Mouse (Mus musculus) ES-E14 (cell line): ENCODE data around the gene Pla2g2c. TPM values are rescaled to one million over a fixed set of nuclear protein-coding genes. Genes with fewer than 3 reads are reported as not detected.

Source experiments
- DNase-seq: peaks from one replicate; pipeline ENCODE4 v3.0.0-alpha.2; 2013; ENCODE audit warnings: low read depth, low spot score
- H3K27ac ChIP-seq: 2 replicates; pipeline ENCODE4 v1.5.1; 2012; ENCODE audit warnings: low read depth, mild to moderate bottlenecking, low read length, moderate library complexity, mixed read lengths; ENCODE audit not compliant: poor library complexity, insufficient read depth, severe bottlenecking
- H3K36me3 ChIP-seq: 2 replicates; pipeline ENCODE4 v1.6.1; 2012; ENCODE audit warnings: mild to moderate bottlenecking, low read length, moderate library complexity, mixed read lengths; ENCODE audit not compliant: control insufficient read depth, poor library complexity, insufficient read depth, severe bottlenecking
- H3K4me1 ChIP-seq, 2 experiments: fragments of 150-350 bp in 1 of 2; sonication (generic) in 1 of 2; 2 replicates each; pipeline ENCODE4 v1.6.1; 2012; ENCODE audit warnings: low read length in 2 of 2, mild to moderate bottlenecking in 1 of 2, mixed read lengths in 1 of 2; ENCODE audit not compliant: control insufficient read depth in 2 of 2, insufficient read depth in 2 of 2, poor library complexity in 1 of 2
- H3K4me3 ChIP-seq, 2 experiments: fragments of 150-350 bp in 1 of 2; sonication (generic) in 1 of 2; 2 replicates each; pipeline ENCODE4 v1.5.1; 2012; ENCODE audit warnings: low read length in 2 of 2, low read depth in 1 of 2, mild to moderate bottlenecking in 1 of 2, mixed read lengths in 1 of 2; ENCODE audit not compliant: insufficient read depth in 1 of 2, poor library complexity in 1 of 2, severe bottlenecking in 1 of 2
- H3K9ac ChIP-seq: 2 replicates; pipeline ENCODE4 v1.6.1; 2012; ENCODE audit warnings: low read depth, mild to moderate bottlenecking, low read length, mixed read lengths; ENCODE audit not compliant: poor library complexity, insufficient read depth, severe bottlenecking
- H3K9me3 ChIP-seq: fragments of 150-350 bp; sonication (generic); 2 replicates; pipeline ENCODE4 v1.6.1; 2012; ENCODE audit warnings: low read depth, mild to moderate bottlenecking, low read length; ENCODE audit not compliant: control insufficient read depth, insufficient read depth
- CHD2 ChIP-seq: IDR thresholded peaks from 2 replicates; pipeline ENCODE4 v1.6.1; 2014; ENCODE audit warnings: mild to moderate bottlenecking, low read depth, low read length, inconsistent platforms
- HCFC1 ChIP-seq: IDR thresholded peaks from 2 replicates; pipeline ENCODE4 v1.6.1; 2012; ENCODE audit warnings: low read length, inconsistent platforms, borderline replicate concordance; ENCODE audit not compliant: insufficient read depth
- MAFK ChIP-seq: IDR thresholded peaks from 2 replicates; pipeline ENCODE4 v1.6.1; 2014; ENCODE audit warnings: mild to moderate bottlenecking, low read depth, low read length, inconsistent platforms; ENCODE audit not compliant: insufficient read depth
- ZC3H11A ChIP-seq: IDR thresholded peaks from 2 replicates; pipeline ENCODE4 v1.6.1; 2012; ENCODE audit warnings: low read depth, mild to moderate bottlenecking, inconsistent platforms, low read length, borderline replicate concordance
- ZNF384 ChIP-seq: IDR thresholded peaks from 2 replicates; pipeline ENCODE4 v1.6.1; 2012; ENCODE audit warnings: low read depth, low read length, inconsistent platforms
- in situ Hi-C, 2 experiments: fragments of 600-800 bp; cut with MboI; formaldehyde crosslinking; loops; one replicate each; pipeline ENCODE4 v1.15.1; 2025; ENCODE audit warnings: low sequenced_read_pairs in 2 of 2, inconsistent platforms in 1 of 2; ENCODE audit not compliant: unreplicated experiment in 2 of 2
- total RNA-seq: library from RNA; depleted of rRNA; stranded (reverse); fragments of 300-350 nt; gene quantifications from 2 replicates; pipeline ENCODE4 v1.2.3, GENCODE M21; 2012

The Pla2g2c gene
- total RNA-seq, 1 experiment: 0.54 TPM

DNA sequence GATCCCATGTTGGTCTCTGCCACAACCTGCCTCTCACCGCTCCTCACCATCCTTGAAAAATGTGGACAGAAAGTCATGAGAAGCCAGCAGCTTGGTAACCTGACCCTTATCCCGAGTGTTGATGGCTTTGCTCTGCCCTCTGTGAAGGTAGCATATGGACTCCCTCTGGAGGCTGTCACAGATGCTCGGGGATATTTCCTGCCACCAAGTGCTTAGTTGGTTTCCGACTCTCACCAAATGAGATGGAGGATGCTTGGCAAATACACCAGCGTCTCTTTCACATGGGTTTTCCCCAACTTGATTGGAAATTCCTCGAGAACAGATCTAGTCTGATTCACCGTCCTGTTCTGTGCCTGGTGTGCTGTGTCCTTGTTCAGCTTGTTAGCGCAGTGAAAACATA is 12.0 kb upstream of the Pla2g2c start:
- Histone ChIP-seq H3K36me3 (no peaks in the 10 kb centered on the region), H3K4me3 (no peak overlapping the region), H3K4me1 (peaks cover 3 to 18% of the 10 kb centered on the region in 2 experiments; a peak in 1 of 4 replicates), H3K9ac (no peak overlapping the region), H3K27ac (no peak overlapping the region), H3K9me3 (no peaks in the 10 kb centered on the region)
- in situ Hi-C loops: no loop called here
- DNase-seq: no peak
- TF ChIP-seq CHD2 (no peak), MAFK (no peak), ZNF384 (no peak), HCFC1 (no peak), ZC3H11A (no peak)

DNA sequence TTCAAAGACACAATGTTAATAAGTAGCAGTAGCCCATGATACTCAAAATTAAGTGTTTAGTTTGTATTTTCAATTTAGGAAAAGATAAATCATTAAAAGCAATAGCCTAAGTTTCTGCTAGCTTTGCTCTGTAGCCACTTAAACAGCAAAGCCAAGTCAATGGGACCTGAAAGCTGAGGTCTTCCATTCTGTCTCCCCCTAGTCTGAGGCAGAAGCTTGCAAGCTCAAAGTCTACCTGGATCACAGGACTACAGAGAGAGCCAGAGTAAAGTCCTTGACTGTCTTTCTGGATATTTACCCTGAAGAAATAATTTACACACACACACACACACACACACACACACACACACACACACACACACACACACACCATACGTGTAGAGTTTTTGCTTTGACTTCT is 10.4 kb upstream of the Pla2g2c start:
- Histone ChIP-seq H3K36me3 (no peaks in the 10 kb centered on the region), H3K4me3 (no peak overlapping the region), H3K27ac (no peak overlapping the region), H3K9me3 (no peaks in the 10 kb centered on the region), H3K9ac (no peak overlapping the region), H3K4me1 (peaks cover 0 to 15% of the 10 kb centered on the region in 2 experiments; a peak in 1 of 4 replicates)
- in situ Hi-C loops: no loop called here
- no peak for DNase-seq
- TF ChIP-seq HCFC1 (no peak), ZNF384 (no peak), ZC3H11A (no peak), MAFK (no peak), CHD2 (no peak)

DNA sequence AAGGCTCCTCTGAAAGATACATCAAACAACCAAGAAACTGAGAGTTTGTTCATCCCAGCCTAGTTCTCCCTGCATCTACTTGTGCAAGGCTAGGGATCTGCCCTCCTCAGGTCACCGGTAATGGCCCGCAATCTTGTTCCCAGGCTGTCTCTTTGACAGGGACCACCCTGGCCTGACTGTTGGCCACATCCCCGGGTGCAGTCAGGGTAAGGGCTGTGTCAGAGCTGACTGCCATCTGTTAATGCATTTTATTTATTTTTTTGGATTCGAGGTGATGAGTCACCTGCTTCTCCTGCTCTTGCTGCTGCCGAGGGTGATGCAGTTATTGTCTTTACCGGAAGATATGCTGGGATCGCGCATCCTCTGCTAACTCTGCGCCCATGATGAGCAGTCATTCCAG is 7.9 kb upstream of the Pla2g2c start:
- Histone ChIP-seq H3K4me3 (no peak overlapping the region), H3K27ac (no peak overlapping the region), H3K4me1 (peaks cover 0 to 11% of the 10 kb centered on the region in 2 experiments; a peak in 1 of 4 replicates), H3K36me3 (no peaks in the 10 kb centered on the region), H3K9ac (no peak overlapping the region), H3K9me3 (no peaks in the 10 kb centered on the region)
- in situ Hi-C loops: no loop called here
- TF ChIP-seq ZC3H11A: no peak
- no peak for DNase-seq

DNA sequence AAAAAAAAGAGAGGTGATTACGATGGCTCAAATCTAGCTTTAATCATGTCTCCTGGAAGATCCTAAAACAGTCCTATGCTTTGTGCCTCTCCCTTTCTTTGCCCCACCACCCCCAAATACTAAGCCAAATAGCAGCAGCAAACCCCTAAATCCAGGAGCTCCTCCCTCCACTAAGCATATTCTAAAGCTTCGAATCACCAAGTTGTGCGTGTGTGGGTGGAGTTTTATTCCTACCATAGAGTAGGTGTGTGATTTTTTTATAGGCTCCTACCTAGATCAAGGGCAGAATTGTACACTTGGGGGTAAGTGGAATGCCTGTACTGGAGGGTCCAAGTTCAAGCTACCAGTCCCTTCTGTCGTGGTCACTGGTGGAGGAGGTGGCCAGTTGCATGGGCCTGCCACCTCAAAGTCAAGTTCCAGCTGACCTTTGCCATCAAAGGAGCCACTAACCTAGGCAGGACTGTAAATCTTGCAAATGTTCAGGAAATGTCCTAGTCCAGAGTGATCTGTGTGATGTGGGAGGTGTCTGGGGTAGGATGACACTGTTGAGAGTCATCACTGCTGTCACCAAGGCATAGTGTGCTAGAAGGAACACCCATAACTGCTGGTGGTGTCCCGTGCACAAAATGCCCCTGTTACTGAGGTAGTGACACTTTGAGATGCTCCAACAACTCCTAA is 5.9 kb upstream of the Pla2g2c start:
- no peak overlapping the region for H3K4me3 ChIP-seq
- no peak for DNase-seq
- in situ Hi-C loops: no loop called here
- H3K9me3 ChIP-seq: no peaks in the 10 kb centered on the region
- TF ChIP-seq CHD2 (no peak), HCFC1 (no peak), ZNF384 (no peak), MAFK (no peak), ZC3H11A (no peak)
- H3K9ac ChIP-seq: no peak overlapping the region
- H3K36me3 ChIP-seq: no peaks in the 10 kb centered on the region
- no peak overlapping the region for H3K27ac ChIP-seq
- H3K4me1 ChIP-seq: peaks cover 0 to 4% of the 10 kb centered on the region in 2 experiments; a peak in 1 of 4 replicates

DNA sequence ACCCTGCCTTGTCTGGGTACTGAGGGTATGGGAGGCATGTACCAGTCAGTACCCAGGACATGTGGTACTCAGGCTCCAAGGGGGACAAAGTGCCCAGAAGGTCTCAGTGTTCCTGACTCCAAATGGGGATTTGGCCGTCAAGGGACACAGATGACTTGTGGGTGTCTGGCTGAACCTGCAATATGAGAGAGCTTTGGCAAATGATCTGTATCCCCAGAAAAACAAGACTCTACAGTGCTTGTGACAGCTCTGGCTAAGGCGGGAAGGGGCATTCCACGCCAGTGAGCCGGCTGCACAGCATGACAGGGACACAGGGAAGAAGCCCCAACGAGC is 5.4 kb upstream of the Pla2g2c start:
- Histone ChIP-seq H3K36me3 (no peaks in the 10 kb centered on the region), H3K4me1 (peaks cover 0 to 7% of the 10 kb centered on the region in 2 experiments; a peak in 1 of 4 replicates), H3K27ac (no peak overlapping the region), H3K9me3 (no peaks in the 10 kb centered on the region), H3K9ac (no peak overlapping the region), H3K4me3 (no peak overlapping the region)
- TF ChIP-seq HCFC1: no peak
- TF ChIP-seq ZC3H11A: no peak
- no peak for TF ChIP-seq ZNF384
- TF ChIP-seq CHD2: no peak
- no peak for TF ChIP-seq MAFK
- DNase-seq: no peak
- in situ Hi-C loops: no loop called here
